Mouse (Mus musculus) megakaryocyte, embryonic 14.5 days (primary cell): ENCODE results near the gene Mycl.

Experiments used
- FLI1 ChIP-seq: IDR thresholded peaks from 2 replicates; pipeline ENCODE4 v1.6.1; 2012; ENCODE audit warnings: low read length, inconsistent platforms, mixed read lengths
- GATA1 ChIP-seq: IDR thresholded peaks from 3 replicates; pipeline ENCODE4 v1.6.1; 2012; ENCODE audit warnings: mixed read lengths, low read length, inconsistent platforms, borderline replicate concordance

- TF ChIP-seq GATA1 (no peak), FLI1 (no peak)
Measured at GRCm38 (mm10) chr4:122999263-122999691, 3.8 kb downstream of the Mycl start.
